Mouse (Mus musculus) testis, adult 10 weeks (tissue): ENCODE results near the gene Chtop. TPM values are rescaled to one million over a fixed set of nuclear protein-coding genes. Genes with fewer than 3 reads are reported as not detected.

Experiments used
- polyA plus RNA-seq: library from polyadenylated mRNA; stranded (reverse); fragments of 350-450 nt; fragmentation: Illumina TruSeq; extraction: RNeasy Lipid Tissue Mini Kit (QIAGEN cat#74804); gene quantifications from one replicate; pipeline ENCODE4 v1.2.3, GENCODE M21; 2014; ENCODE audit warnings: low read depth, low replicate concordance

The Chtop gene
- polyA plus RNA-seq = 111 TPM

DNA sequence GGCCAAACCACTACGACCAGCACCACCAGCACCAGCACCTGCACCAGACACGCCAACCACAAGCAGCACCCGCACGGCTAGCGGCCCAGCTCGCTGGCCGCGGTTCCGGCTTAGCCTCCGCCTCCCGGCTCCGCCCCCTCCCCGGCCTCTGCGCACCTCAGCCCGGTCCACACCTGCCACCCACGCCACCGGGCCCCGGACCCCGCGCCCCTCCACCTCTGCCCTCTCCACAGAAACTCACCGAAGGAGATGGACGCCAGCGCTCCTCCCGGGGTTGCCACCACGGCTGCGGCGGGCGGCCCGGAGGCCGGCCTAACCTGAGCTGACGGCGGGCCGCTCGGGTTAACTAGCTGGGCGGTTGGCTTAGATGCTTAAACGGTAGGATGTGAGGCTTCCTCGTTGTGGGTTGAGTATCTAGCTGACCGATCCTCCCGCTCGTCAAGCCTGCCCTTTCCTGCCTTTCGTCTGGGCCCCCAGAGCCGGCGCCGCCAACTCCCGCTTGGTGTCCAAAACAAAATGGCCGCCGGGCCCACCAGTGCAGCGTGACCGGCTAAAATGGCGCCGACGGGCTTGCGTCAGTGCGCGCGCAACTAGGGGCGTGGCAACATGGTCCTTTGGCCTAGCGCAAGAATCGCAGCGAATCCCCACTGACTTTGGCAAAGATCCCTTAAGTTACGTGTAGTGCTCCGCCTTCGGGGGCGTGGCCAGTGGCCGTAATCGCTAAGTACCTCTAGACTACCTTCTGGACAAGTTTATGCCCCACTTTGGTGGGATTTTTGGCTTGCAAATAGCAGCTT is at the start of gene Chtop:
Chtop (minus strand) TSS at position 549 of the 797 bp plus-strand sequence.

DNA sequence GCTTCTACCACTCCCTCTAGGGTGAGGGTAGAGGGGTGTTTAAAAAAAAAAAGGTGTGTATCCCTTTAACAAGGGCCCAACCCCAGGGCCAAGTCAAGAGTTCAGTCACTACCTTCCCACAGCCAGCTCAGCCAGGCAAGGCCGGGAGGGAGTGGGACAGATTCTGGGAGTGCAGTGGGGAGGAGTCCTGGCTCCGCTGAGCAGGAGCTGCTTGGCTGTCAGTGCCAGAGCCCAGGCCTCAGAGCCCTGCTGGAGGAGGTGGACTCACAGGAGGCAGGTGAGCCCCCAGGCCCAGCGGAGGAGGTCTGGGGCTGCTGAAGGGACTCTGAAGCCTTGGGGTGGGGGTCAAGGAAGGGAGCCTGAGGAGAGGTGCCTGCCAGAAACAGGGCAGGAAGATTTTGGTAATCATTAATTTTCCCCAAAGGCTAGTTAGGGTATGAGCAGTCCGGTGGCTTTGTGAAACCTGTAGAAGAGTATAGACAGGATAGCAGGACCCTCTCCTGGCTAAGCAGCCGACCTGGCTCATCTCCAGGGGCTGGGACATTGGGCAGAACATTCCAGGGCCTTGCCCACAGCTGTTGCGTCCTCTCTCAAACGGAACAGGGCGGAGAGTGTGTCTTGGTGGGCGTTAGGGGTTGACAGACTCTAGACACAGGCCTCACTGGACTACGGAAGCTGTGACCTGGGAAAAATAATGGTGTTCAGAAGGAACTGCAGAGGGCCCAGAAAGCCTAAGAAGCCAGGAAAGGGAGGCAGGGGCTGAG is 28.0 kb upstream of the Chtop start, which contains the start of gene S100a16:
S100a16 (plus strand) TSS at position 114 of the 764 bp plus-strand sequence.

DNA sequence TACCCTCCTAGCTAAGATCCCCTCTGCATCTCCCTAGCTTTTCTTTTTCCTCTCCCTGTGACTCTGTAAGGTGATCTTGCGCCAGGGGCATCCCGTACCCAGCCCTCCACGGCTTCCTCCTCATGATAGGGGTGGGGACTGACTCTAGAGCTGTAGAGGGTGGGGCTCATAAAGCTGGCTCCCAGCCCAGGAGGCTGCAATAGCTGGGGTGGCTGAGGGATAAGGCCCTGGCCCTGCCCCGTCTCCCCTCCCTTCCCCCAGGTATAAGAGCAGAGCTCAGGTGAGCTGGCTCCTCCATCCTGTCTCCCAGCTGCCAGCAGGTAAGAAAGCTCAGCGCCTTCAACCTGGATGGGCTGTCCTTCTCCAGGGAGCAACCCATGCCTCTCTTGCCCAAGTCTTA is 17.3 kb upstream of the Chtop start, which contains the start of gene S100a14:
S100a14 (plus strand) TSS at position 277 of the 400 bp plus-strand sequence.

DNA sequence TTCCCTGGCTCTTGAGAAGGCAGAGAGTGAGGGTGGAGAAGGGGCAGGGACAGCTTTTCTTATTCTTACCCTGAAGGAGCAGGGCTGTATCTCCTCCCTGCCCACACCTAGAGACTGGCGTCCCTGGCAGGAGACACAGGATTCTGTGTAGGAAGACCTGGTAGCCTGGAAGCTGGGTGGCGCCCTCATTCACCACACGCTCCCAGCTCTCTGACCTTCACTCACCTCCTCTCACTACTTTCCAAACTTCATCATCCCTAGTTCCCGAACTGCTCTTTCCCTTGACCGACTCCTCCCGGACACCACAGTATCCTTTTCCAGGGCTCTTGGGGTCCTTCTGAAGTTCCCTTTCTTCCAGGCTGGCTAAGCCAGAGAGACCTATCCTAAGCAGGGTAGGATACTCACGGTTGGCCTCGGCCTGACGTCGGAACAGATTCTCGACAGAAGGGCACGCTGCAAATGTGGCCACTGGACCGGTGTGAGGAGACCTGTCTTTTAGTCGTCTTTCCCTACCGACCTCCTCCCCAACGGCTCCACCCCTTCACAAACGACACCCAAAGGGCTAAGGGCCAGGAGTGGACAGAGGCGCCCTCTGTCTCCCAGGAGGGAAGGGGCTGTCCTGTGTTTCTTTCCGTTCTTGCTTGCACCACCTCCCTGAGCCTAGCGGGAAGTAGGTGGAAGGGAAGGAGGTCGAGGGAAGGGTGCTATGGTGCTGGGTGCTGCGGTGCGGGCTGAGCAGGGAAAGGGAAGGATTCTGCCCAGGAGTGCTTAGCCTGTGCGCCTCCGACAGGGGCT is 4.7 kb upstream of the Chtop start, which contains the start of the genes S100a1 and S100a13:
S100a1 (minus strand) TSS at position 597 of the 795 bp plus-strand sequence.
S100a13 (plus strand) TSS at position 640 of the 795 bp plus-strand sequence.

DNA sequence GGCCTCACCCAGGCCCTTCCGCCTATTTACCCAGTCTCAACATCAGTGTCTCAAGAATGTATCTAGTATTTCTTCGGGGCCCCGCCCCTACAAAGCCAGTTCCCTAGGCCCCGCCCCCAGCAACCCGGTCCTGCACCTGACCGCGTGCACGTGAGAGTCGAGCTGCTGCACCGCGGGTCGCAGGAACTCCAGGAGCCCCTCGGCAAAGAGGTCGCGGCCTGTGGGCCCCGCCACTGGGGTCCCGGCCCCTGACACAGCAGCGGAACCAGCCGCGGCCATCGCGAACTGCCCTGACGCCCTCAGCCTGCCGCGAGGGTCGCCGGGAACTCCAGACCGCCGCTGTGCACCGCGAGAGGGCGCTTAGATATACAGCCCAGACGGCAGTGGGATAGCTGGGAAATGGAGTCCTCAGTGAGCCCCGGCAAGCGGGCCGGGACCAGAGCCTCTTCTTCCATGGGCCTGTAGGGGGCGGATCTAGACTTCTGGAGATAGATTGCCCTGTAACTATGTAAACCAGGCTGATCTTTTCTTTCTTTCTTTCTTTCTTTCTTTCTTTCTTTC is 18.5 kb downstream of the Chtop start, which contains the start of gene Snapin:
Snapin (minus strand) TSS at position 338 of the 561 bp plus-strand sequence.

DNA sequence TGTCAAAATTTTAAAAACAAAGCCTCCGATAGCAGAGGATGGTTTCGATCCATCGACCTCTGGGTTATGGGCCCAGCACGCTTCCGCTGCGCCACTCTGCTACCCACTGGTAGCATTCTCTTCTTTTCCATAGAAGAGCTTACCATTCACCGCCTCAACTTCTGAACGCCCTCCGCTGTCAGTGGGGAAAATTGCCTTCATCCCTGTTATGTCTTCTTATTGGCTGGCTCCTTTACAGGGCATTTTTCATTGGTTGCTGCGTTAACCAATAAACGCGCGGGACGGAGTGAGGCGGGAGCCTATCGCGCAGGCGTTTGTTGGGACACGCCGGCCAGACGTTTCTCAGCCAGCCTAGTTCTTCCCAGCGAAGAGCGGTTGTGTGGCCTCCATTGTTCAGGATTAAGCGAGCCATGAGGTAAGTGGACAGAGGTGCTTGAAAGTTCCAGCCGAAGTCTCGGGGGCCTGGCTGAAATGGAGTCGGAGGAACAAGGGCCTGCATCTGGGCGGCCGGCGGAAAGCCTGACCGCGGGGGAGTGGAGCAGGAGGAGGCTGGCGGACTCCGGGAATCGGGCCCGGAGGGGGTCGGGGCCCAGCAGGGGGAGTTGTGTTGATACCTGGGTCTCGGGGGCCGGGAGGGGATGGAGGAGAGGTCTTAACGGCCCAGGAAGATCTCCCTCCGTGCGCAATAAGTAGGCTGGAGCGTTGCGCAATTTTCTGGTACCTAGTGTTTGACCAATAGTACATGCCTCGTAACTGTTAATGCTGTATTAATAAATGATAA is 33.3 kb downstream of the Chtop start, which contains the start of gene Ilf2:
Ilf2 (plus strand) TSS at position 296 of the 781 bp plus-strand sequence.

DNA sequence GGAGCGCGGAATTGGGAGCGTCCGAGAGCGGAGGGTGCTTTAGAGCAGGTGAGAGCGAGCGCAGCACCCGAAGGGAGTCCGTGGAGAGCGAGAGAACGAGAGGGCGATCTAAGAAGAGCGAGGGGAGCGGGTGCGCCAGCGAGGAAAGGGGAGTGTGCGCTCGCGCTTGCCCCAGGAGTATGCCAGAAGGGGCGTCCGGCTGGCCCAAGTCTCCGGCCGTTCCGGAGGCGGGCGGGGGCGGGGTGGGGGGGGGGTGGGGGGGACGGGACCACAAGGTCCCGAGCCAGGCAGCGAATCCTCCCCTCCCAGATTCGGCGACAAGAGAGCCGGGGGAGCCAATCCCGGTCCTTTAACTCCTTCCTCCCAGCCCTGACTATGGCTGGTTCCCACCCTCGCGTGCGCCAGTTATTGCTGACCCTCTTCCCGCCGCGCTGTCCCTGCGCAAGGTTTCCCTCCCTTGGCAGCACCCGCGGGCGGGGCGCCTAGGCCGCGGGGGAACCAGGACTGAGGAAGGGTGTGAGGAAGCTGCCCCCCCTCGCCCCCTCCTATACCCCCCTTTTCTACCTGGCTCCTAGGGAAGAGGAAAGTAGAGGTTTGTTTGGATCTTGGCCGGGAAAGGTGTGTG is 43.5 kb downstream of the Chtop start, which contains the start of gene Npr1:
Npr1 (minus strand) TSS at position 181 of the 625 bp plus-strand sequence.

Other genes with a start within 250 kb of the Chtop start
- gene Dennd4b, start 244.3 kb downstream of the Chtop start, polyA plus RNA-seq = 2.6 TPM
- 28.5 TPM for gene Gatad2b, start 216.3 kb downstream of the Chtop start, polyA plus RNA-seq
- gene Slc27a3, start 119.6 kb downstream of the Chtop start, polyA plus RNA-seq = 0.64 TPM
- 8.5 TPM for gene Ints3, start 75.9 kb downstream of the Chtop start, polyA plus RNA-seq
- gene Npr1, start 43.6 kb downstream of the Chtop start, polyA plus RNA-seq = 19.9 TPM
- gene Ilf2, start 33.4 kb downstream of the Chtop start, polyA plus RNA-seq = 75.8 TPM
- gene Snapin, start 18.5 kb downstream of the Chtop start, polyA plus RNA-seq = 89.2 TPM
- gene S100a1, start 4.9 kb upstream of the Chtop start, polyA plus RNA-seq = 7.7 TPM
- 1.6 TPM for gene S100a13, start 4.9 kb upstream of the Chtop start, polyA plus RNA-seq
- not detected for gene S100a14, start 17.4 kb upstream of the Chtop start, polyA plus RNA-seq
- gene S100a16, start 27.8 kb upstream of the Chtop start, polyA plus RNA-seq = 1.8 TPM
- not detected for gene S100a3, start 51.1 kb upstream of the Chtop start, polyA plus RNA-seq
- not detected for gene S100a2, start 80.7 kb upstream of the Chtop start, polyA plus RNA-seq
- gene Gm42674, start 92.4 kb upstream of the Chtop start, polyA plus RNA-seq = not detected
- gene S100a4, start 94.3 kb upstream of the Chtop start, polyA plus RNA-seq = 1.0 TPM
- gene S100a5, start 99.0 kb upstream of the Chtop start, polyA plus RNA-seq = not detected
- 5.0 TPM for gene S100a6, start 103.4 kb upstream of the Chtop start, polyA plus RNA-seq
- not detected for gene S100a7a, start 144.5 kb upstream of the Chtop start, polyA plus RNA-seq
- not detected for gene S100a8, start 159.5 kb upstream of the Chtop start, polyA plus RNA-seq
- not detected for gene S100a9, start 186.2 kb upstream of the Chtop start, polyA plus RNA-seq
- gene Pglyrp4, start 217.4 kb upstream of the Chtop start, polyA plus RNA-seq = 1.5 TPM